Mouse (Mus musculus) G1E (cell line): ENCODE results near the gene Hexa.

Source experiments
- CTCF ChIP-seq: IDR thresholded peaks from 2 replicates; pipeline ENCODE4 v1.5.1; 2012; ENCODE audit warnings: low read depth, low read length, inconsistent platforms, mixed read lengths
- GATA1 ChIP-seq: IDR thresholded peaks from 2 replicates; pipeline ENCODE4 v1.6.1; 2012; ENCODE audit warnings: borderline replicate concordance, low read length, inconsistent platforms, mixed read lengths
- POLR2AphosphoS5 ChIP-seq: IDR thresholded peaks from 2 replicates; pipeline ENCODE4 v1.6.1; 2012; ENCODE audit warnings: low read depth, low read length, inconsistent platforms; ENCODE audit not compliant: insufficient replicate concordance
- TAL1 ChIP-seq: conservative IDR thresholded peaks from 2 replicates; pipeline ENCODE4 v1.6.1; 2012; ENCODE audit warnings: low read depth, low read length, inconsistent platforms, mixed read lengths

DNA sequence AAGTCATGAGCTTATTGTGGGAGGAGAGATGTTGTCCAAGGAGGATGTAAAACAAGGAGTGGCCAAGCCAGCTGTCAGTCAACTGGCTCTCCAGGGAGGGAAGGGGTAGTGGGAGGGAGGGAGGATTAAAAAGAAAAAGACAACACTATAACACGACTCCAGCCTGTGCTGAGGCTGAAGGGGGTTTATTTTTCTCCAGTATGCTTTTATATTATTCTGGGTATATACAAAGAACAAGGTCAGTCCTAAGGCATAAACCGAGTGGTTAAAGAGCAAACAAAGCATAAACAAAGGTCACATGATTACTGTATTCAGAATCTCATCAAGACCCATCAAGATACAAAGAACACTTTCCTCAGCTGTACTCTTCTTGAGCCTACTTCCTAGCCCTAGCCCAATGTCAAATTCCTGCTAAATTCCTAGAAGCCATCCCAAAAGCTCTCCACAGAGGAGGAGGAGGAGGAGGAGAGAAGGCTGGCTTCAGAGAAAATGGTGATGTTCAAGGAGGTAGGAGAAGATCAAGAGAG, 9.7 kb downstream of the Hexa start:
- TF ChIP-seq CTCF (no peak), GATA1 (no peak), POLR2AphosphoS5 (no peak), TAL1 (no peak)
